Mouse (Mus musculus): ENCODE data around the gene Slc38a9.

- TF ChIP-seq POLR2A (IDR thresholded peaks at IDR 0.05; ENCODE audit: low read depth, low read length) (no peak), CTCF (IDR thresholded peaks at IDR 0.05; ENCODE audit: borderline replicate concordance, insufficient read depth, low read length) (no peak)
These were observed 105.1 kb downstream of the Slc38a9 start for GRCm38 (mm10) chr13:112765654-112766053.
